7 mouse cellular contexts compared by ENCODE assay signal in genomic region chr15:97963989-97964835, GRCm38 (mm10). TPM values are rescaled to one million over a fixed set of nuclear protein-coding genes. Genes with fewer than 3 reads are reported as not detected.
DNase-seq lines count a peak whose midpoint lies in the region; ATAC-seq lines count a peak whose summit lies in the region.

TSS of gene Tmem106c (plus strand) at chr15:97964200.

- peak within 1 kb of the TSS; percentile 77 for H3K9ac ChIP-seq in midbrain, embryonic 13.5 days (replicated peaks)

- peak within 1 kb of the TSS; percentile 90 for H3K27ac ChIP-seq in embryonic facial prominence, embryonic 10.5 days (replicated peaks)
- peak within 1 kb of the TSS; percentile 90 for H3K27ac ChIP-seq in limb, embryonic 10.5 days
- H3K27ac ChIP-seq in midbrain, embryonic 13.5 days = peak within 1 kb of the TSS; percentile 87

- H3K4me2 ChIP-seq in midbrain, embryonic 13.5 days (replicated peaks) = peak within 1 kb of the TSS; percentile 81

- H3K27me3 ChIP-seq in embryonic facial prominence, embryonic 10.5 days (replicated peaks; ENCODE audit: low read depth, poor library complexity, severe bottlenecking) = 0 out of 2 replicates have a peak, but pooled peaks cover 4% of the 10 kb centered on the region
- H3K27me3 ChIP-seq in limb, embryonic 10.5 days (ENCODE audit: low read depth, poor library complexity, severe bottlenecking) = no peaks in the 10 kb centered on the region
- no peaks in the 10 kb centered on the region for H3K27me3 ChIP-seq in midbrain, embryonic 13.5 days

- peaks cover 3% of the 10 kb centered on the region; the same call in 1 of the 2 replicates for H3K36me3 ChIP-seq in embryonic facial prominence, embryonic 10.5 days (replicated peaks)
- H3K36me3 ChIP-seq in limb, embryonic 10.5 days = no peaks in the 10 kb centered on the region
- H3K36me3 ChIP-seq in midbrain, embryonic 13.5 days = 0 out of 2 replicates have a peak, but pooled peaks cover 3% of the 10 kb centered on the region

- peak within 1 kb of the TSS; percentile 69 for H3K4me3 ChIP-seq in embryonic facial prominence, embryonic 10.5 days
- peak within 1 kb of the TSS; percentile 65 for H3K4me3 ChIP-seq in limb, embryonic 10.5 days
- peak within 1 kb of the TSS; percentile 62 for H3K4me3 ChIP-seq in midbrain, embryonic 13.5 days (replicated peaks)

- peak; percentile 94 for DNase-seq in adrenal gland, postnatal 10 days
- DNase-seq in embryonic facial prominence, embryonic 10.5 days (ENCODE audit: low spot score) = peak; percentile 97
- DNase-seq in kidney, adult 11 months = peak; percentile 86
- peak; percentile 97 for DNase-seq in limb, embryonic 10.5 days (ENCODE audit: low spot score)
- DNase-seq in spleen, adult 12 weeks (ENCODE audit: low spot score) = peak; percentile 90

- WGBS in embryonic facial prominence, embryonic 10.5 days = under 1% methylated on average over 67 of the region's 67 CpGs
- under 1% methylated on average over 67 of the region's 67 CpGs for WGBS in limb, embryonic 10.5 days
- under 1% methylated on average over 67 of the region's 67 CpGs for WGBS in midbrain, embryonic 13.5 days

- peak; percentile 97 for ATAC-seq in granulocyte monocyte progenitor cell, adult 5-6 weeks (replicated peaks; ENCODE audit: poor library complexity, severe bottlenecking)
- ATAC-seq in midbrain, embryonic 13.5 days = peak; percentile 94

- H3K4me1 ChIP-seq in embryonic facial prominence, embryonic 10.5 days = peaks cover 32% of the 10 kb centered on the region
- peaks cover 18% of the 10 kb centered on the region for H3K4me1 ChIP-seq in limb, embryonic 10.5 days
- H3K4me1 ChIP-seq in midbrain, embryonic 13.5 days (replicated peaks) = peaks cover 20% of the 10 kb centered on the region

- H3K9me3 ChIP-seq in embryonic facial prominence, embryonic 10.5 days = no peaks in the 10 kb centered on the region
- H3K9me3 ChIP-seq in limb, embryonic 10.5 days (replicated peaks) = no peaks in the 10 kb centered on the region
- H3K9me3 ChIP-seq in midbrain, embryonic 13.5 days = no peaks in the 10 kb centered on the region

RNA-seq across cellular contexts. Expression of gene Tmem106c, which starts in this region (rescaled TPM):
- 10 to 100 TPM; 38.1 to 49.5 TPM for total RNA-seq in adrenal gland, postnatal 10 days (2021)
- polyA plus RNA-seq in embryonic facial prominence, embryonic 10.5 days (2016; fragmentation: Nextera tagmentation; extraction: Ambion mirVana) = 36.0 and 38.1 TPM in 2 replicates
- 48.8 and 61.7 TPM in 2 replicates for total RNA-seq in granulocyte monocyte progenitor cell, adult 5-6 weeks (2014; fragmentation: Nextera tagmentation)
- total RNA-seq in granulocyte monocyte progenitor cell, adult 5-6 weeks (2017) = 29.0 and 32.7 TPM in 2 replicates
- 29.8 and 34.9 TPM in 2 replicates for polyA plus RNA-seq in limb, embryonic 10.5 days (2016; fragmentation: Nextera tagmentation; extraction: Ambion mirVana)
- 59.3 and 59.8 TPM in 2 replicates for polyA plus RNA-seq in midbrain, embryonic 13.5 days (2015; fragmentation: Nextera tagmentation; extraction: Ambion mirVana)

Comparison
In these comparisons a context has a peak if more than half of its experiments do, and no peak if none do; other contexts are left out.
1. Peak in every context shown above with its lines: DNase-seq, ATAC-seq, H3K4me3 ChIP-seq and H3K27ac ChIP-seq.